Mouse (Mus musculus): ENCODE data around the gene Asb6. TPM values are rescaled to one million over a fixed set of nuclear protein-coding genes. Genes with fewer than 3 reads are reported as not detected.

Asb6 gene
- total and polyA plus RNA-seq, 3 experiments: 21.9 to 30.0 (median 23.7) TPM

DNA sequence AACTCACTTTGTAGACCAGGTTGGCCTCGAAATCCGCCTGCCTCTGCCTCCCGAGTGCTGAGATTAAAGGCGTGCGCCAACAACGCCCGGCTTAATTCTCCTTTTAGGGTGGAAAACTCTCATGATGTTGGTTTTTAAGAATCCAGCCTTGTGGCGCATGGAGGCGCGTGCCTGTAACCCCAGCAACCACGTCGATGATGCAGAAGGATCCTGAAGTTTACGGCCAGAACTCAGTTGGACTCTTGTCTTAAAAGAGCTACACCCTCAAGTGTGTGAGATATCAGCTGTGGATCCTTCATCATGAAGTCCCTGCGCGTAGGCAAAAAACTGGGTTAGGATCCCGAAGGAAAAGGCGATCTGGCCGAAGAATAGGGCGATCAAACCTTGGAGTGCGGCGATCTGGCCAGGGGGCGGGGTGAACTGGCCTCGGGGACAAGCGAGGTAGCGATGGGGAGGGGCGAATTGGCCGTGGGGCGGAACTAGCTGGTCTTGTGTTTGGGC is 22.9 kb downstream of the Asb6 start:
- H3K36me3 ChIP-seq (replicated peaks in 1 of 2; ENCODE audit: control insufficient read depth in 1 of 2, insufficient read depth in 1 of 2, low read length in 1 of 2): peaks cover under 1 to 23% of the 10 kb centered on the region in 2 experiments
- TF ChIP-seq MAZ (IDR thresholded peaks at IDR 0.05; ENCODE audit: low read depth, low read length) (no peak), SIN3A (IDR thresholded peaks at IDR 0.05; ENCODE audit: low read length) (no peak), ELF1 (IDR thresholded peaks at IDR 0.05; ENCODE audit: low read depth, low read length) (peak; percentile 72; the same call in 1 of the 2 replicates)
- H3K4me3 ChIP-seq (replicated peaks in 1 of 3; ENCODE audit: low read depth in 2 of 3, low read length in 2 of 3, poor library complexity in 1 of 3): peak overlapping the region; percentile 46 to 98 (median 47)
- in situ Hi-C loops (cut with MboI; ENCODE audit: low pct_ligation_motif_present, low pct_unique_long_range_greater_than_20kb, low sequenced_read_pairs) (no loop called here), dilution Hi-C loops (cut with MboI; ENCODE audit: extremely low pct_ligation_motif_present, extremely low pct_unique_long_range_greater_than_20kb, low sequenced_read_pairs) (no loop called here)
- no peak overlapping the region for H3K27ac ChIP-seq (ENCODE audit: insufficient read depth, low read depth)
- peaks cover 20% of the 10 kb centered on the region for H3K27me3 ChIP-seq (replicated peaks)
- H3K4me2 ChIP-seq (ENCODE audit: insufficient read depth, low read depth, poor library complexity, severe bottlenecking): peak overlapping the region; percentile 52
- H3K9ac ChIP-seq (ENCODE audit: insufficient read depth, low read depth): peak overlapping the region; percentile 21; the same call in 1 of the 2 replicates
- H3K79me2 ChIP-seq (replicated peaks; ENCODE audit: control insufficient read depth, extremely low read depth, insufficient read depth, poor library complexity, severe bottlenecking): peaks cover 38% of the 10 kb centered on the region
- no peak for DNase-seq (ENCODE audit: extremely low read depth)
- peaks cover 4% of the 10 kb centered on the region for H3K9me3 ChIP-seq (replicated peaks; ENCODE audit: low read length)
- peaks cover 2 to 27% of the 10 kb centered on the region in 2 experiments for H3K4me1 ChIP-seq (ENCODE audit: control insufficient read depth in 1 of 2, insufficient read depth in 2 of 2)

DNA sequence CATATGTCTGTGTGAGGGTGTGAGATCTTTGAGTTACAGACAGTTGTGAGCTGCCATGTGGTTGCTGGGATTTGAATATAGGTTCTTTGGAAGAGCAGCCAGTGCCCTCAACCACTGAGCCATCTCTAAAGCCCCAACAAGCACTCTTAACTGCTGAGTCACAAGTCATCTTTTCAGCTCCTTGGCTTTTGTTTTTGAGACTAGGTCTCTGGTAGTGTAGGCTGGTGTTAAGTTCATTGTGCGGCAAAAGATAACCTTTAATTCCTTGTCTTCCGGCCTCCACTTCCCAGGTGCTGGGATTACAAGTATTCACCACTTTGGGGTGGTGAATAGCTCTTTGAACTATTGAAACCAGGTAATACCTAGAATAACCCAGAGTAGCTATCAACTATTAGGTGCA is 24.1 kb downstream of the Asb6 start:
- peaks cover 30% of the 10 kb centered on the region for H3K27me3 ChIP-seq (replicated peaks)
- in situ Hi-C loops (cut with MboI; ENCODE audit: low pct_ligation_motif_present, low pct_unique_long_range_greater_than_20kb, low sequenced_read_pairs): no loop called here
- peaks cover 4% of the 10 kb centered on the region for H3K9me3 ChIP-seq (replicated peaks; ENCODE audit: low read length)

DNA sequence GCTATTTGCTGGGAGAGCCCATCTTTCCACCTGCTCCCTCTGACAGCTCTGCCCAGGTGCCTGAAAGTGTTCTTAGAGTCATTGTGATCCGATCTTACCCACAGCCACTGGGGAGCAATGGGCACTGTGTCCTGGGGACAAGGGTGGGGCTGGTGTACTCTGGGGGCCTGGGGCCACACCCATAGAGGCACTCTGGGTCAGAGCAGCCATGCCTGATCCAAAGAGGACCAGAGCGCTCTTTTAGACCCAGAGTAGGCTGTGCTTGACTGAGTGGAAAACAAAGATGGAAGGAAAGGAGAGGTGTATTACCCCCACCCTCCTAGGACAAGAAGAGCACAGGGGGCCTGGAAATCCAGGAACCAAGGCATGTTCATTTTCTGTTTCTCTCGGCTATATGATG is 26.5 kb downstream of the Asb6 start, which contains the start of gene 1700001O22Rik:
Gene 1700001O22Rik, minus strand, starts transcription at position 58 of the 400 bp plus-strand sequence.
- DNase-seq (ENCODE audit: extremely low read depth): no peak
- in situ Hi-C loops (cut with MboI; ENCODE audit: low pct_ligation_motif_present, low pct_unique_long_range_greater_than_20kb, low sequenced_read_pairs) (no loop called here), dilution Hi-C loops (cut with MboI; ENCODE audit: extremely low pct_ligation_motif_present, extremely low pct_unique_long_range_greater_than_20kb, low sequenced_read_pairs) (no loop called here)
- Histone ChIP-seq H3K4me2 (ENCODE audit: insufficient read depth, low read depth, poor library complexity, severe bottlenecking) (no peak within 1 kb of the TSS), H3K36me3 (replicated peaks in 1 of 2; ENCODE audit: control insufficient read depth in 1 of 2, insufficient read depth in 1 of 2, low read length in 1 of 2) (no peaks in the 10 kb centered on the region), H3K4me3 (replicated peaks in 1 of 3; ENCODE audit: low read depth in 2 of 3, low read length in 2 of 3, poor library complexity in 1 of 3) (no peak within 1 kb of the TSS), H3K27ac (ENCODE audit: insufficient read depth, low read depth) (no peak within 1 kb of the TSS), H3K79me2 (replicated peaks; ENCODE audit: control insufficient read depth, extremely low read depth, insufficient read depth, poor library complexity, severe bottlenecking) (peaks cover 7% of the 10 kb centered on the region), H3K27me3 (replicated peaks) (peaks cover 53% of the 10 kb centered on the region), H3K4me1 (ENCODE audit: control insufficient read depth in 1 of 2, insufficient read depth in 2 of 2) (peaks cover 0 to 5% of the 10 kb centered on the region in 2 experiments; a peak in 1 of 4 replicates), H3K9ac (ENCODE audit: insufficient read depth, low read depth) (no peak within 1 kb of the TSS), H3K9me3 (replicated peaks; ENCODE audit: low read length) (peaks cover 4% of the 10 kb centered on the region)
- TF ChIP-seq EP300 (IDR thresholded peaks at IDR 0.05; ENCODE audit: low read length) (no peak), RAD21 (IDR thresholded peaks at IDR 0.05; ENCODE audit: low read depth, low read length) (no peak), NELFE (IDR thresholded peaks at IDR 0.05; ENCODE audit: low read depth, low read length) (no peak), BHLHE40 (IDR thresholded peaks at IDR 0.05; ENCODE audit: low read depth, low read length) (no peak), MYC (IDR thresholded peaks at IDR 0.05; ENCODE audit: low read depth, low read length) (no peak), HCFC1 (IDR thresholded peaks at IDR 0.05; ENCODE audit: low read depth, low read length) (no peak), ELF1 (IDR thresholded peaks at IDR 0.05; ENCODE audit: low read depth, low read length) (no peak), MAX (IDR thresholded peaks at IDR 0.05; ENCODE audit: low read length) (no peak), CHD1 (IDR thresholded peaks at IDR 0.05; ENCODE audit: low read depth, low read length) (no peak), MEF2A (IDR thresholded peaks at IDR 0.05; ENCODE audit: borderline replicate concordance, low read depth, low read length) (no peak), NRF1 (IDR thresholded peaks at IDR 0.05; ENCODE audit: low read depth, low read length) (no peak), JUND (conservative IDR thresholded peaks at IDR 0.05; ENCODE audit: low read depth, low read length) (no peak), RCOR1 (conservative IDR thresholded peaks at IDR 0.05; ENCODE audit: low read depth, low read length) (no peak), ZNF384 (IDR thresholded peaks at IDR 0.05; ENCODE audit: low read depth, low read length) (no peak), GABPA (IDR thresholded peaks at IDR 0.05; ENCODE audit: insufficient replicate concordance, low read depth, low read length) (no peak), MAZ (IDR thresholded peaks at IDR 0.05; ENCODE audit: low read depth, low read length) (no peak), ZC3H11A (IDR thresholded peaks at IDR 0.05; ENCODE audit: low read depth, low read length) (no peak)

More for the DNA sequence above, 24.1 kb downstream of the Asb6 start:
- TF ChIP-seq CHD1 (IDR thresholded peaks at IDR 0.05; ENCODE audit: low read depth, low read length): no peak
- TF ChIP-seq HCFC1 (IDR thresholded peaks at IDR 0.05; ENCODE audit: low read depth, low read length): no peak
- TF ChIP-seq MXI1 (IDR thresholded peaks at IDR 0.05; ENCODE audit: low read depth, low read length): no peak
- no peak for TF ChIP-seq POLR2A (IDR thresholded peaks at IDR 0.05; ENCODE audit: low read depth, low read length)
- no peak for TF ChIP-seq GABPA (IDR thresholded peaks at IDR 0.05; ENCODE audit: insufficient replicate concordance, low read depth, low read length)
- no peak for TF ChIP-seq SMC3 (IDR thresholded peaks at IDR 0.05; ENCODE audit: low read depth, low read length)
- TF ChIP-seq ELF1 (IDR thresholded peaks at IDR 0.05; ENCODE audit: low read depth, low read length): no peak
- no peak for TF ChIP-seq CHD2 (IDR thresholded peaks at IDR 0.05; ENCODE audit: low read length)
- dilution Hi-C loops (cut with MboI; ENCODE audit: extremely low pct_ligation_motif_present, extremely low pct_unique_long_range_greater_than_20kb, low sequenced_read_pairs): no loop called here
- DNase-seq (ENCODE audit: extremely low read depth): no peak
- H3K4me1 ChIP-seq (ENCODE audit: control insufficient read depth in 1 of 2, insufficient read depth in 2 of 2): peaks cover 2 to 20% of the 10 kb centered on the region in 2 experiments
- H3K36me3 ChIP-seq (replicated peaks in 1 of 2; ENCODE audit: control insufficient read depth in 1 of 2, insufficient read depth in 1 of 2, low read length in 1 of 2): peaks cover 0 to 12% of the 10 kb centered on the region in 2 experiments
- H3K9ac ChIP-seq (ENCODE audit: insufficient read depth, low read depth): no peak overlapping the region
- H3K79me2 ChIP-seq (replicated peaks; ENCODE audit: control insufficient read depth, extremely low read depth, insufficient read depth, poor library complexity, severe bottlenecking): peaks cover 28% of the 10 kb centered on the region
- H3K4me3 ChIP-seq (replicated peaks in 1 of 3; ENCODE audit: low read depth in 2 of 3, low read length in 2 of 3, poor library complexity in 1 of 3): no peak overlapping the region
- no peak overlapping the region for H3K4me2 ChIP-seq (ENCODE audit: insufficient read depth, low read depth, poor library complexity, severe bottlenecking)
- no peak overlapping the region for H3K27ac ChIP-seq (ENCODE audit: insufficient read depth, low read depth)
